Mouse (Mus musculus): ENCODE data around the gene Abtb2. TPM values are rescaled to one million over a fixed set of nuclear protein-coding genes. Genes with fewer than 3 reads are reported as not detected.

The Abtb2 gene
- total RNA-seq, 1 experiment: 5.5 TPM

- no peaks in the 10 kb centered on the region for H3K4me1 ChIP-seq (ENCODE audit: control insufficient read depth in 2 of 2, insufficient read depth in 2 of 2, low read length in 2 of 2, poor library complexity in 1 of 2)
- no peak for DNase-seq (ENCODE audit: low read depth, low spot score)
- H3K4me3 ChIP-seq (ENCODE audit: insufficient read depth in 1 of 2, low read depth in 1 of 2, low read length in 2 of 2, poor library complexity in 1 of 2, severe bottlenecking in 1 of 2): no peak overlapping the region
- H3K9ac ChIP-seq (ENCODE audit: insufficient read depth, low read depth, low read length, poor library complexity, severe bottlenecking): no peak overlapping the region
- H3K36me3 ChIP-seq (ENCODE audit: control insufficient read depth, insufficient read depth, low read length, poor library complexity, severe bottlenecking): no peaks in the 10 kb centered on the region
- no peaks in the 10 kb centered on the region for H3K9me3 ChIP-seq (ENCODE audit: control insufficient read depth, insufficient read depth, low read depth, low read length)
- in situ Hi-C loops (cut with MboI; ENCODE audit: low sequenced_read_pairs in 2 of 2, unreplicated experiment in 2 of 2): loop anchor here in 1 of 2 experiments (10.0 kb wide), 1 partner anchor 99 kb away; no protein-coding TSS in a partner anchor
- TF ChIP-seq MAFK (IDR thresholded peaks at IDR 0.05; ENCODE audit: insufficient read depth, low read depth, low read length) (no peak), HCFC1 (IDR thresholded peaks at IDR 0.05; ENCODE audit: borderline replicate concordance, insufficient read depth, low read length) (no peak), ZNF384 (IDR thresholded peaks at IDR 0.05; ENCODE audit: low read depth, low read length) (no peak), ZC3H11A (IDR thresholded peaks at IDR 0.05; ENCODE audit: borderline replicate concordance, low read depth, low read length) (no peak), CHD2 (IDR thresholded peaks at IDR 0.05; ENCODE audit: low read depth, low read length) (no peak)
- no peak overlapping the region for H3K27ac ChIP-seq (ENCODE audit: insufficient read depth, low read depth, low read length, poor library complexity, severe bottlenecking)
Observed at GRCm38 (mm10) chr2:103554041-103554440, 12.1 kb upstream of the Abtb2 start.

DNA sequence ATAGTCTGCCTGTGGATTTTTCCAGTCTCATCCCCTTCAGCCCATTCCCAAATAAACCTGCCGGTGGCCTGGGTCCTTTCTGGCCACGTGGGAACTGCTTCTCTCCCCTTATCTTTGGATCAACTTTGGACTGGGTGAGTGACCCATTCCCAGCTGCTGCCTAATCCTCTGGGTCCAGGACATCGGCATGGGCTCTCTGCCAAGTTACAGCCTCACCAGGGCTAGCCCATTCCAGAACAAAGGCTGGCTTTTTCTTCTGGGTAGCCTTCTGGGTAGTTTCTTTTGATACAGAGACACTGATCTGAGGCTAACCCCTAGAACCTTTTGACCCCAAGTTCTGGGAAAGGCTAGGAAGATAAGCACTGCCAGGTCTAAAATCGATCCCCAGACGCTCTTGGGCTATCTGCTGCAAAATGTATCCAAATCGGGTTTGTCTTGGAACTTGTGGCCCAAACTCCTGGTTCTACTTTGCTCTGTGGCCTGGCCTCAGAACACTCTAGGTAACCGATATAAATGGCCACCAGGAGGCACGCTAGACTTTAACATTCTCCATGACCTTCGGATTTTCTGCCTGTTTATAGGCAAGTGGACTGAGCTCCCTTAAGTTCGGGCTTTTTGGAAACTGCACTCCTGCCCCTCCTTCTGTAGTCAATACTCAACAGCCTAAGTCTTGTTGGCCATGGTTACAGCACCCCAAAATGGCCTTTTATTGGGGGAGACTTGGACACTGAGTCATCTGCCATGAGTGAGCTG, 9.8 kb upstream of the Abtb2 start:
- H3K9me3 ChIP-seq (ENCODE audit: control insufficient read depth, insufficient read depth, low read depth, low read length): no peaks in the 10 kb centered on the region
- H3K27ac ChIP-seq (ENCODE audit: insufficient read depth, low read depth, low read length, poor library complexity, severe bottlenecking): no peak overlapping the region
- no peak for DNase-seq (ENCODE audit: low read depth, low spot score)
- TF ChIP-seq ZC3H11A (IDR thresholded peaks at IDR 0.05; ENCODE audit: borderline replicate concordance, low read depth, low read length): no peak
- TF ChIP-seq ZNF384 (IDR thresholded peaks at IDR 0.05; ENCODE audit: low read depth, low read length): no peak
- TF ChIP-seq HCFC1 (IDR thresholded peaks at IDR 0.05; ENCODE audit: borderline replicate concordance, insufficient read depth, low read length): no peak
- TF ChIP-seq CHD2 (IDR thresholded peaks at IDR 0.05; ENCODE audit: low read depth, low read length): no peak
- TF ChIP-seq MAFK (IDR thresholded peaks at IDR 0.05; ENCODE audit: insufficient read depth, low read depth, low read length): no peak
- no peaks in the 10 kb centered on the region for H3K36me3 ChIP-seq (ENCODE audit: control insufficient read depth, insufficient read depth, low read length, poor library complexity, severe bottlenecking)
- in situ Hi-C loops (cut with MboI; ENCODE audit: low sequenced_read_pairs in 2 of 2, unreplicated experiment in 2 of 2): loop anchor here in 1 of 2 experiments (10.0 kb wide), 1 partner anchor 102 kb away; no protein-coding TSS in a partner anchor
- no peak overlapping the region for H3K4me3 ChIP-seq (ENCODE audit: insufficient read depth in 1 of 2, low read depth in 1 of 2, low read length in 2 of 2, poor library complexity in 1 of 2, severe bottlenecking in 1 of 2)
- no peak overlapping the region for H3K9ac ChIP-seq (ENCODE audit: insufficient read depth, low read depth, low read length, poor library complexity, severe bottlenecking)
- H3K4me1 ChIP-seq (ENCODE audit: control insufficient read depth in 2 of 2, insufficient read depth in 2 of 2, low read length in 2 of 2, poor library complexity in 1 of 2): no peaks in the 10 kb centered on the region

- no peaks in the 10 kb centered on the region for H3K36me3 ChIP-seq (ENCODE audit: control insufficient read depth, insufficient read depth, low read length, poor library complexity, severe bottlenecking)
- no peak overlapping the region for H3K9ac ChIP-seq (ENCODE audit: insufficient read depth, low read depth, low read length, poor library complexity, severe bottlenecking)
- no peaks in the 10 kb centered on the region for H3K9me3 ChIP-seq (ENCODE audit: control insufficient read depth, insufficient read depth, low read depth, low read length)
- TF ChIP-seq CHD2 (IDR thresholded peaks at IDR 0.05; ENCODE audit: low read depth, low read length) (no peak), HCFC1 (IDR thresholded peaks at IDR 0.05; ENCODE audit: borderline replicate concordance, insufficient read depth, low read length) (no peak), MAFK (IDR thresholded peaks at IDR 0.05; ENCODE audit: insufficient read depth, low read depth, low read length) (no peak), ZC3H11A (IDR thresholded peaks at IDR 0.05; ENCODE audit: borderline replicate concordance, low read depth, low read length) (no peak), ZNF384 (IDR thresholded peaks at IDR 0.05; ENCODE audit: low read depth, low read length) (no peak)
- H3K4me1 ChIP-seq (ENCODE audit: control insufficient read depth in 2 of 2, insufficient read depth in 2 of 2, low read length in 2 of 2, poor library complexity in 1 of 2): no peaks in the 10 kb centered on the region
- DNase-seq (ENCODE audit: low read depth, low spot score): no peak
- H3K4me3 ChIP-seq (ENCODE audit: insufficient read depth in 1 of 2, low read depth in 1 of 2, low read length in 2 of 2, poor library complexity in 1 of 2, severe bottlenecking in 1 of 2): no peak overlapping the region
- no peak overlapping the region for H3K27ac ChIP-seq (ENCODE audit: insufficient read depth, low read depth, low read length, poor library complexity, severe bottlenecking)
- in situ Hi-C loops (cut with MboI; ENCODE audit: low sequenced_read_pairs in 2 of 2, unreplicated experiment in 2 of 2): loop anchor here in 1 of 2 experiments (10.0 kb wide), 2 partner anchors 304 to 434 kb away; no protein-coding TSS in a partner anchor
Observed at GRCm38 (mm10) chr2:103560955-103561354, 5.2 kb upstream of the Abtb2 start.

GRCm38 (mm10) chr2:103564427-103565023, 1.6 kb upstream of the Abtb2 start:
- in situ Hi-C loops (cut with MboI; ENCODE audit: low sequenced_read_pairs in 2 of 2, unreplicated experiment in 2 of 2): loop anchor here in 1 of 2 experiments (5.0 to 10.0 kb wide), 3 partner anchors 153 to 430 kb away; no protein-coding TSS in a partner anchor
- Histone ChIP-seq H3K9me3 (ENCODE audit: control insufficient read depth, insufficient read depth, low read depth, low read length) (no peaks in the 10 kb centered on the region), H3K4me1 (ENCODE audit: control insufficient read depth in 2 of 2, insufficient read depth in 2 of 2, low read length in 2 of 2, poor library complexity in 1 of 2) (no peaks in the 10 kb centered on the region), H3K4me3 (ENCODE audit: insufficient read depth in 1 of 2, low read depth in 1 of 2, low read length in 2 of 2, poor library complexity in 1 of 2, severe bottlenecking in 1 of 2) (no peak overlapping the region), H3K36me3 (ENCODE audit: control insufficient read depth, insufficient read depth, low read length, poor library complexity, severe bottlenecking) (no peaks in the 10 kb centered on the region), H3K27ac (ENCODE audit: insufficient read depth, low read depth, low read length, poor library complexity, severe bottlenecking) (no peak overlapping the region), H3K9ac (ENCODE audit: insufficient read depth, low read depth, low read length, poor library complexity, severe bottlenecking) (no peak overlapping the region)
- DNase-seq (ENCODE audit: low read depth, low spot score): no peak
- TF ChIP-seq ZNF384 (IDR thresholded peaks at IDR 0.05; ENCODE audit: low read depth, low read length) (peak; percentile 65; the same call in 1 of the 2 replicates), ZC3H11A (IDR thresholded peaks at IDR 0.05; ENCODE audit: borderline replicate concordance, low read depth, low read length) (no peak), HCFC1 (IDR thresholded peaks at IDR 0.05; ENCODE audit: borderline replicate concordance, insufficient read depth, low read length) (no peak), CHD2 (IDR thresholded peaks at IDR 0.05; ENCODE audit: low read depth, low read length) (no peak)

Data from ES-E14 (cell line).